Mouse (Mus musculus): ENCODE results near the gene Orc5.

- TF ChIP-seq CTCF (IDR thresholded peaks at IDR 0.05; ENCODE audit: control insufficient read depth, insufficient read depth, insufficient read length) (no peak), MAX (IDR thresholded peaks at IDR 0.05) (no peak), MYOG (IDR thresholded peaks at IDR 0.05; ENCODE audit: control insufficient read depth, extremely low read depth, insufficient read length) (no peak), MYOD1 (IDR thresholded peaks at IDR 0.05; ENCODE audit: control insufficient read depth, insufficient read length, low read depth) (no peak), USF1 (IDR thresholded peaks at IDR 0.05; ENCODE audit: low read depth) (no peak), CEBPB (IDR thresholded peaks at IDR 0.05; ENCODE audit: low read depth) (no peak)
Measured at GRCm38 (mm10) chr5:22486601-22487206, 63.5 kb downstream of the Orc5 start.

Measured in C2C12 (cell line).